Mouse (Mus musculus): ENCODE results near the gene Pltp. TPM values are rescaled to one million over a fixed set of nuclear protein-coding genes. Genes with fewer than 3 reads are reported as not detected.

The Pltp gene
- polyA plus RNA-seq (2012; ENCODE audit: low replicate concordance) = 47.5 and 54.7 TPM in 2 replicates

DNA sequence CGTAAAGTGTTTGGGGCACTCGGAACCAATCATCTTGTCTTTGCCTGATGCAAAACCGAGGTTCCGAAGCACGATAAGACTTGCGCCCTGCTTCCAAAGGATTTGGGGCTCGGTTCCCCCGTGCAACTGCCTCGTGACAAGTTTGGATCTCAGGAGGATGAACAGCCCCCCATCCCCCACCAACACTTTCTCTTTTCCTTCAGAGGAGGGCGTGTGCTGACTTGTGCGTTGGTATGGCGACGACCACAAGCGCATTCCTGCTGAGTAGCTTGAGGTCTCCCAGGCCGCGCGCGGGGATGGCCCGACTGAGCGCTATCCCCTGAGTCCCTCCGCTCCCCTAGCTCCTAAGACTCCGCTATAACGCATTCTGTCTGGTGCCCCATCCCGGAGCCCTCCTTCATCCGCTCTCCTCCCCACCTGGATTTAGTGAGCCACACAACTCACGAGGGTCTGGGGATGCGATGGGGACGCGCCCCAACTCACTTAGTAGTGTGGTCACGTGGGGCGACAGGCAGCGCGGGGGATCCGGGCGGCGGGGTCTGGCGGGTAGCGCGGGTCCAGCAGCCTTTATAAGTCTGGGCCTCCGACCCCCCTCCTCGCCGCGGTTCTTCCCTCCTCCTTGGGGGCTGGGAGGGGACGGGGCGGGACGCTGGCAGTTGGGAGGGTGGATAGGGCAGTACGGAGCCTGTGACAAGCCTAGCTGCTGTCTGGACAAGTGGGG lies at the start of gene Pltp:
Gene Pltp (minus strand): TSS at position 611 of the 721 bp plus-strand sequence.

DNA sequence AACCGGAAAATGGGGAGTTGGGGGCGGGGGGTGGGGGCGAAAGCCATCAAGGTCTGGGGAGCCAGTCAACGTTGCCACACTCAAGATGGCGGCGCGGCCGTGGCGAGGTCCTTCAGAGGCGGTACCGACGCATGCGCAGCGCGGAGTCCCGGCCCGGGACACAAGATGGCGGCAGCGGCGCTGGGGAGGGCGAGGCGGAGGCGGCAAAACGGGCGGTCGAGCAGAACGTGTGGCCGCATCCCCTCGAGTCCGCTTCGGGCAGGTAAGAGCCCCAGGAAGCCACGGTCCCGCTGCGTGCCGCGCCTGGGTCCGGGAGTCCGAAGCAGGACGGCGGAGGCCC lies 21.7 kb upstream of the Pltp start, which contains the start of gene Pcif1:
Gene Pcif1 (plus strand): TSS at position 77 of the 340 bp plus-strand sequence.

DNA sequence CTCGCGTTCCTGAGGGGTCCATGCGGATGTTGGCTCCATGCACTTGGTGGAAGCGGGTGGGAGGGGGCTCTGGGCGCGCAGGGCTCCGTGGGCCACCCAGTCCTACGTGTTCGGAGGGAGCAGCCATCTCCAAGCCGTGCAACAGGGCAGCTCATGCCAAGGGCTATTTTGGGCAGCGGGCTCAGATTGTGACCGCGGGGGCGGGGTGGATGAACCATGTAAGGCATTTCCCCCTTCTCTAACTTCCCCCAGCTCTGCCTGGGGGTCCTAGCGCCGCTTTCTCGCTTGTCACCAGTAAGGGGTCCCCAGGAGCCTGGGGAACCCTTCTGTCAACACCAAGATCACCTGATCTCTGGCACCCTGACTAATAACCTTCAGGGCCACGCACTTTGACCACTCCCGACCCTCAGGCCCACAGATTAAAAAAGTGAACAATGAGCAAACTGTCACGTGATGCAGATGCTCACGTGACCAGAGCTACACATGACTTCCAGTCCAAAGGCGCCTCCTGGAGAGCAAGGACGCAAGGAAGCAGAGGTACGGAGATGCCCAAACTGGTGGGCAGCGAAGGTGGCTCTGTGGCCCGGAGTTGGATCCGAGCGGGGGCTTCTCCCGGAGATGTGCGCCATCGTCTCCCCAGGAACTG lies 24.1 kb downstream of the Pltp start, which contains the start of gene Neurl2:
Gene Neurl2 (minus strand): TSS at position 143 of the 646 bp plus-strand sequence.

DNA sequence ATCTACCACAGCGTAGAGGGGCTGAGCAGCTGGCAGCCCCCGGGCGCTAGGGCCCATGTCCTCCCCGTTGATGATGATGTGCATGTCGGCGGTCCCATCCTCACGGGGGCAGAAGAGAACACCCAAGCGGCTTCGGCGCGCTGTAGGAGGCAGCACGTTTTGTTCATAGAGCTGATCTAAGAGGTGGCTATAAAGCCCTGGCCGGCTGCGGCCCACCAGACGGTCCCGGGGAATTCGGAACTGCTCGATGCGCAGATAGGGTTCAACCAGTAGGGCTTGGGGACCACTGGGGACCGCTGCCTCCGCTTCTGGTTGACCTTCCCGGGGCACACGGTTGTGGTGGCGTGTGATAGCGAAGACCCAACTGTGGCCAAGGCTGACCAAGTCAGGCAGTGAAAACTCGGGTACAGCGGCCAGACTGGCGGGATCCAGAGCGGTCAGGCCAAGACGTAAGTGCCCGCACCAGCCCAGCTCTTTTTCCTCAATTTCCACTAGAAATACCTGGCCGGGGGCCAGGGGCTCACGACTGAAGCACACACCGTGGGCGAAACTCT lies 24.7 kb downstream of the Pltp start, which contains the start of gene Ctsa:
Gene Ctsa (plus strand): TSS at position 126 of the 554 bp plus-strand sequence.

DNA sequence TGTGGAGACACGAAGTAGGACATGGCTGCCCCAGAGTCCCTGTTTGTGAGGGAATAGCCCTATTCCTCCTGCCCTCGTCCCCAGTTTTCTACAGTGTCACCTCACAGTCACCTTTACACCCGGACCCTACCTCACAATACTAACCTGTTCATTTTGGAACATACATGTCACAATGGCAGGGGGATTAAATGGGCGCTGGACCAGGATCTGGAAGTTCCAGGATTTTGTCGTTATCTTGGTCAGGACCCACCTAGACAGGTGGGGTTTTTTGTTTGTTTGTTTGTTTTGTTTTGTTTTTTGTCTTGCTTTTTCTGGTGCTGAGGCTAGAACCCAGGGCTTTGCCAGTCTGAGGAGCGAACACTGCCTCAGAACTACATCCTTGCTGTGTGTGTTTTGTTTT lies 29.1 kb downstream of the Pltp start, which contains the start of gene Spata25:
Gene Spata25 (minus strand): TSS at position 101 of the 400 bp plus-strand sequence.

DNA sequence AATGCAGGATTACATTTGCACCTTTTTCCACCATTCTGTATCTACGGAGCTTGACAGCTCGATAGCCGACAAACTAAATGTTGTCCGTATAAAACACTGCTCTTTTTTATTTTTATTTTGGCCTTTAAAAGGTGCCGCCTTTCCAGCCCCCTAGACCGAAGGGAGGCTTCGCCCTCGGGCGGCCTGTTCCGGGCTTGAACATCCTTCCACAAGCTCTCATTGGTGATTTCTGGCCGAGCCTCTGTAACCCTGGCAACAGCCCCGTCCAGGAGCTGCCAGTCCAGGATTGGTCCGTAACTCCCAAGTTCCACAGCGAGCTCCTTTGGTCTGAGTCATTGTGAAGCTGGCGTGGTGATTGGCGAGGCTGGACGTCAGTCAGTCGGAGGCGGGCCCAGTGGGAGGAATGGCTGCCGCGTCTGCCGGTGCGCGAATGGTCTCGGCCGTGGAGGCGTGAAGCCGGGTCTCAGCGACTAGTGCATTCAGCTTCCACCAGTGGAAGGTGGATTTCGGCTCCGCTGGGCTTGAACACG lies 34.8 kb downstream of the Pltp start, which contains the start of gene Zswim1:
Gene Zswim1 (plus strand): TSS at position 51 of the 530 bp plus-strand sequence.

DNA sequence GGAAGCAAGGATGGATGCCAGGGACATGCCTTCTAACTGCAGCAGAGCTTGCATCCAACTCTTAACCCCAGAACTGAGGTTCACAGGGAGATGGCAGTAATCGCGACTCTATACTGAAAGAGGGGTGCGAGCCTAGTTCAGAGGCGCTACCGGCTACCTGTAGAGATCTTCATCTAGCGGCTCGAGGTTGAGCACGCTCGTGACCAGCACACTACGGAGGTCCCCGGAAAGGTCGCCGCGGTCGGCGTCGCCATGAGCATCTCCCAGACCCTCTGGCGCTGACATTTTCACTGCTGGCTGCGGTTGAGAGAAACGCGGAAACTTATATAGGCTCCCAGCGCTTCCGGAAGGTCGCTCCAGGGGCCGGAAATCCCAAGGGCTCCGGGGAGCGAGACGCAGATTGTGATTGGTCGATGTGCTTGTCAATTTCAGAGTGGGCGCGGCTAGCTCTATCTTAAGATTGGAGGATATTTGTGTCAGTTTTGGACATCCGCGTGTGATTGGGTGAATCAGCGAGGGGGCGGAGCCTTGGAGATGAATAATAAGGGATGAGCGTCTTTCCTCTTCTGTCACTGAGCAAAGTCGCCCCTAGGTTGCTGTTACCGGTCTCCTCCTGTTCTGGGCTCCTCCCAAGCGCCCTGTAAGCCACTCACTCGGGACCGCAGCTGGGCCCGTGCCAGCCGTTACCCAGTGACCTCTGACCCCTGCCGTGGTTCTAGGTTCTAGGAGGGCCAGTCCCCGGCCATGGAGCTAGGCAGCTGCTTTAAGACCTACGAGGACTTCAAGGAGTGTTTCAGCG lies 52.8 kb downstream of the Pltp start, which contains the start of the genes Acot8 and Zswim3:
Gene Acot8 (minus strand): TSS at position 350 of the 799 bp plus-strand sequence.
Gene Zswim3 (plus strand): TSS at position 566 of the 799 bp plus-strand sequence.

Other genes starting within 250 kb of the Pltp start
- gene Wfdc6b, start 244.2 kb downstream of the Pltp start, polyA plus RNA-seq (2012; ENCODE audit: low replicate concordance) = not detected in 2 replicates
- gene Wfdc8, start 244.1 kb downstream of the Pltp start, polyA plus RNA-seq (2012; ENCODE audit: low replicate concordance) = 0.04 TPM in 1 of 2 replicates, not detected in the other
- gene Wfdc16, start 218.9 kb downstream of the Pltp start, polyA plus RNA-seq (2012; ENCODE audit: low replicate concordance) = not detected in 2 replicates
- not detected in 2 replicates for gene Wfdc10, start 201.7 kb downstream of the Pltp start, polyA plus RNA-seq (2012; ENCODE audit: low replicate concordance)
- gene Wfdc9, start 201.1 kb downstream of the Pltp start, polyA plus RNA-seq (2012; ENCODE audit: low replicate concordance) = not detected in 2 replicates
- not detected in 2 replicates for gene Wfdc11, start 183.6 kb downstream of the Pltp start, polyA plus RNA-seq (2012; ENCODE audit: low replicate concordance)
- gene Wfdc13, start 172.6 kb downstream of the Pltp start, polyA plus RNA-seq (2012; ENCODE audit: low replicate concordance) = not detected in 2 replicates
- not detected in 2 replicates for gene Spint4, start 159.2 kb downstream of the Pltp start, polyA plus RNA-seq (2012; ENCODE audit: low replicate concordance)
- gene Spint5, start 142.4 kb downstream of the Pltp start, polyA plus RNA-seq (2012; ENCODE audit: low replicate concordance) = not detected in 2 replicates
- gene Wfdc3, start 111.8 kb downstream of the Pltp start, polyA plus RNA-seq (2012; ENCODE audit: low replicate concordance) = not detected in 2 replicates
- 50.1 and 129 TPM in 2 replicates for gene Dnttip1, start 111.7 kb downstream of the Pltp start, polyA plus RNA-seq (2012; ENCODE audit: low replicate concordance)
- gene Ube2c, start 87.8 kb downstream of the Pltp start, polyA plus RNA-seq (2012; ENCODE audit: low replicate concordance) = 21.9 and 41.7 TPM in 2 replicates
- 0.18 TPM in 1 of 2 replicates, not detected in the other for gene Tnnc2, start 77.7 kb downstream of the Pltp start, polyA plus RNA-seq (2012; ENCODE audit: low replicate concordance)
- 6.8 and 12.4 TPM in 2 replicates for gene Snx21, start 71.9 kb downstream of the Pltp start, polyA plus RNA-seq (2012; ENCODE audit: low replicate concordance)
- gene Acot8, start 52.8 kb downstream of the Pltp start, polyA plus RNA-seq (2012; ENCODE audit: low replicate concordance) = 16.4 and 60.9 TPM in 2 replicates
- gene Zswim3, start 52.6 kb downstream of the Pltp start, polyA plus RNA-seq (2012; ENCODE audit: low replicate concordance) = 1.6 and 1.9 TPM in 2 replicates
- gene Zswim1, start 35.0 kb downstream of the Pltp start, polyA plus RNA-seq (2012; ENCODE audit: low replicate concordance) = 23.3 and 24.2 TPM in 2 replicates
- gene Spata25, start 29.2 kb downstream of the Pltp start, polyA plus RNA-seq (2012; ENCODE audit: low replicate concordance) = 0.93 TPM in 1 of 2 replicates, not detected in the other
- 86.1 and 549 TPM in 2 replicates for gene Ctsa, start 24.8 kb downstream of the Pltp start, polyA plus RNA-seq (2012; ENCODE audit: low replicate concordance)
- gene Neurl2, start 24.3 kb downstream of the Pltp start, polyA plus RNA-seq (2012; ENCODE audit: low replicate concordance) = 11.3 and 15.6 TPM in 2 replicates
- 102 and 104 TPM in 2 replicates for gene Pcif1, start 21.6 kb upstream of the Pltp start, polyA plus RNA-seq (2012; ENCODE audit: low replicate concordance)
- gene Zfp335, start 54.0 kb upstream of the Pltp start, polyA plus RNA-seq (2012; ENCODE audit: low replicate concordance) = 53.1 and 93.7 TPM in 2 replicates
- gene Mmp9, start 83.1 kb upstream of the Pltp start, polyA plus RNA-seq (2012; ENCODE audit: low replicate concordance) = 36.0 and 103 TPM in 2 replicates
- 0.58 and 2.7 TPM in 2 replicates for gene Slc12a5, start 103.1 kb upstream of the Pltp start, polyA plus RNA-seq (2012; ENCODE audit: low replicate concordance)
- 46.9 and 49.3 TPM in 2 replicates for gene Ncoa5, start 177.2 kb upstream of the Pltp start, polyA plus RNA-seq (2012; ENCODE audit: low replicate concordance)
- 10.8 and 12.4 TPM in 2 replicates for gene Cd40, start 197.9 kb upstream of the Pltp start, polyA plus RNA-seq (2012; ENCODE audit: low replicate concordance)
- not detected in 2 replicates for gene 1700025C18Rik, start 233.0 kb upstream of the Pltp start, polyA plus RNA-seq (2012; ENCODE audit: low replicate concordance)

All from hematopoietic multipotent progenitor cell, adult 10-12 weeks (in vitro differentiated cells).